Mouse (Mus musculus) hematopoietic stem cell, adult 5-6 weeks (primary cell): ENCODE measurements at regions not wholly inside any gene's neighbourhood (a gene's known extent, or its start where the extent isn't known, plus 50 kb on each side); places are given as distances from the start of the nearest gene placed in this dataset.

ENCODE experiments used
- ATAC-seq, 2 experiments: fragments of 125-278 bp in 1 of 2; replicated peaks in 1 of 2; 2 replicates each; pipeline ENCODE4 v1.8.0; 2016 to 2017; ENCODE audit warnings: inconsistent platforms in 2 of 2, mild to moderate bottlenecking in 2 of 2, moderate number of reproducible peaks in 2 of 2, low read depth in 1 of 2, moderate TSS enrichment in 1 of 2; ENCODE audit not compliant: low FRiP score in 2 of 2, poor library complexity in 2 of 2, severe bottlenecking in 2 of 2, insufficient read depth in 1 of 2, low TSS enrichment in 1 of 2

GRCm38 (mm10) chr17:4182106-4182505 lies 486.0 kb upstream of the Nox3 start:
- ATAC-seq: no peak

GRCm38 (mm10) chr17:4186802-4187201 lies 490.7 kb upstream of the Nox3 start:
- no peak for ATAC-seq

DNA sequence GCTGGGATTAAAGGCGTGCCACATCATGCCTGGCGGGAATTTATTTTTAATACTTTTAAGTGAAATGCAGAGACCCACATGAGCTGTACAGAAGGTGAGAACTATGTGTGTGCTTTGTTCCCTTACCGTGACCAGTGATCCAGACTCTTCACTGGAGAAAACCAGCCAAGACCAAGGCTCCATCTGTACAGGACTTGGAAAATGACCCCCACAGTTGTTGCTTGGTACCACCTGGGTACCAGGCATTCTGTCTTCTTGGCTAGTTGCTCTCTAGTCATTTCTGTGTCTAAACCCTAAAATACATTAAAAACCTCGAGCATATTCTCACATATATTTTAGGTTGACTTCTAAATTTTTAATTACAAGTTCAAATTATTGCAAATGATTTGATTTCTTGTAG lies 491.5 kb upstream of the Nox3 start:
- ATAC-seq: no peak

GRCm38 (mm10) chr17:4196793-4197448 lies 500.9 kb upstream of the Nox3 start:
- no peak for ATAC-seq

- no peak for ATAC-seq
Measured at GRCm38 (mm10) chr17:4198001-4198400, 501.9 kb upstream of the Nox3 start.

GRCm38 (mm10) chr17:4199698-4200153 lies 503.7 kb upstream of the Nox3 start:
- no peak for ATAC-seq

DNA sequence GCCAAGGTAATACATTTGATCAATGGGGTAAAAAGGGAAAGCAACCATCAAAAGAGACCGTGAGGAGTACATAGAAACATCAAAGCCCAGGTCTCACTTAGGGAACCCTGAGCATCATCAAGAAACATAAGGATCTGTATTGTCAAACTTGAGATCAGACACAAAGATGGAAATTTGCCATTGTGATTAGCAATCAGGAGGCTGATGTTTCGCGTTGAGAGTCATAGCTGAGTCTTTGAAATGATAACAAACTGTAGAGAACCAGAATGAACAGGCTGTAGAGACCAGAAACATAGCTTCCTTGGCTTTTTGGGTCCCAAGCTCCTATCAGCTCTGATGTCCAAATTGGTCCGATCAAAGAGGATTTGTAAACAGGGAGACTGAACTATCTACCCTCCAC lies 505.2 kb upstream of the Nox3 start:
- no peak for ATAC-seq

DNA sequence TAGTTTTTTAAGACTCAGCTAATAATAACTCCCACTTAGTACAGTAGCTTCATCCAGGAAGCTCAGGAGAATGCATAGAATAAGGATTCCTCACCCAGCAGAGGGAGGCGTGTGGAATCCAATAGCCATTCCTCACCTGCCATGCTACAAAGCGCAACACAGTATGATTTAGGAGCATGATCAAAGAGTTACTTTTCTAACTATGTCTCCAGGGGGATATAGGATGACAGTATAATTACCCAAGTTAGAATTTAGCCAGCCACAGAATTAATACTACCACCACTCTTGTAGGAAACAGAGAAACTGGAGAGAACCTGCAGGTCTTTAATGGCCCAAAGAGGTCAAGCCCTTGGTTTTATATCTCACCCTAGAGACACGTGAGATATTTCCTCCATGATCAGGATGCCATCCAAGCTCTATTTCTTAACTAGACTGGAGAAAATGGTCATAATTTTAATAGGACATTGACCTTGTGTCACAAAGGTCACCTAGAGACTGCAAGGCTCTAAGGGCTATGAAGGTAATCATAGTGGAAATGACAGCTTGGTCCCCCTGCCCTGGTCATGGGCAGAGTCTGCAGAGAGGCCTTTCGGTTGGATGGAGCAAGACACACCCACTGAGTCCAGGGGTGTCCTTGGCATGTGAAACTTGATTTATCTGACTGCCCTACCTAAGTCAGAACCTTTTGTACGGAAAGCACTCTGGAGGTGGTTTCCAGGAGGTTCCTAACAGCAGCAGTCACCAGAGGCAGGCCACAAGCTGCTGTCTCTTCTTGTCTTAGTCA lies 512.3 kb upstream of the Nox3 start:
- ATAC-seq: no peak

GRCm38 (mm10) chr17:4209650-4210049 lies 513.6 kb upstream of the Nox3 start:
- peak; percentile 89 to 91 for ATAC-seq

DNA sequence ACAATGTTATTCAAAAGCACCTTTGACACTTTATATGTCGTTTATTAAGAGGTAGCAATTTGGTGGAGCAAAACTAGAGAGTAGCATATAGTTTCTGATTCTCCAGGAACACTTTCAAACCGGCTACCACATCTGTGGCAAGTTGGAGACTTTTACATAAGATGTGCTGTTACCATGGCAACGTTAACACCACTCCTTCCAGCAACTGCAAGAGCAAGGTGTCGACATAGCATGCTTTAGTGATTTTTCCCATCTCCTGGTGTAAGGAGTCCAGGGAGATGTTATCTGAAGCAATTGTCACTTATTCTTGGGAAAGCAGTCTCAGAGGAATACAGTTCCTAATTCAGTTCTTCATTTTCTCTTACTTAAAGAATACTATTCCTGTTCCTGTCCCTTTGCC lies 516.5 kb upstream of the Nox3 start:
- ATAC-seq: no peak

DNA sequence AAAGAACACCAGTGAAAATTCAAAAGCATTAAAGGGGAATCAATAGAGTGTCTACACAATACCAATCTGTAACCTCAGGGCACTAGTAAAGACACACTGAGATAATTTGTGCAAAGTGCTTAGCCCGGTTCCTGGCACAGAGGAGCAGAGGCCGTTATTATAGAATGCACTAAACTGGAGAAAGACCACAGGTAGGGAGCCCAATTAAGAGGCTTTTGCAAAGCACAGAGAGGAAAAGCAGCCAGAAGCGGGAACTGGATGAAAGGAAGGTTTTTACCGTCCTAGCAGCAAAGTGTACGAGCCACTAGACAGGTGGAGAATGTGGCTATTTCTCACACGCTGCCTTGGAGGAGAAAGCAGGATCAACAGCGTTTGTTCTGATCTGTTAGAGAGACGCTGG lies 518.9 kb upstream of the Nox3 start:
- no peak for ATAC-seq

- no peak for ATAC-seq
Measured at GRCm38 (mm10) chr17:4216203-4216602, 520.1 kb upstream of the Nox3 start.

- ATAC-seq: no peak
Measured at GRCm38 (mm10) chr17:4216750-4217149, 520.7 kb upstream of the Nox3 start.

DNA sequence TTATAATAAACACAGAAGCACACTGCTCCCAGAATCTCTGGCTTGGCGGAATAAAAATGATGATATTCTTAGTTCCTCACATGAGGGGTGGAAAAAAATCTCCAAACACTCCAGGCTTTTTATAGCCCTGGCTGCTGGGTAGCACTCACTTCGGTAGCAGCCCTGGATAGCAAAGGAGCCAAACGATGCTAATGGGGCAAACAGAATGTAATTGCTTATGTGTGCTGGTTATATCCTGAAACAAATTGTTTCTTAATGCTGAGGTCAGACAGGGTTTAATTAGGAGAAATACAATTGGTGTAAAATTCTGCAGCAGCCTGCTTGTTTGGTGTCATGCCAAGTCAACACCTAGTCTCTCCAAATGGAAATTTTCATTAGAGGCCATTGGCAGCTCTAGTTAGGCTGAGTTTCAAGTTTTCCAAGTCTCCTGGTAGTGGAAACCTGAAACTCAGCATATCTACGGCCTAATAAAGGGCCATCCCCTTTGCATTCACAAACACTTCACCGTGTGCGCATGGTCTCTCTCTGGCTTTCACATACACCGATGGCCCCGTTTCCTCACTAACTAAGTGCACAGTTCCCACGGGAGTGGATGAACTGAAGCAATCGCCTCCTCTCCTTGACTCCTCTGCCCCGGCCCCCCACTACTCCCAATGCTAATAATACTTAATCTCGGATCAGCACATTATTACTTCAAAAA lies 524.8 kb upstream of the Nox3 start:
- ATAC-seq: no peak

DNA sequence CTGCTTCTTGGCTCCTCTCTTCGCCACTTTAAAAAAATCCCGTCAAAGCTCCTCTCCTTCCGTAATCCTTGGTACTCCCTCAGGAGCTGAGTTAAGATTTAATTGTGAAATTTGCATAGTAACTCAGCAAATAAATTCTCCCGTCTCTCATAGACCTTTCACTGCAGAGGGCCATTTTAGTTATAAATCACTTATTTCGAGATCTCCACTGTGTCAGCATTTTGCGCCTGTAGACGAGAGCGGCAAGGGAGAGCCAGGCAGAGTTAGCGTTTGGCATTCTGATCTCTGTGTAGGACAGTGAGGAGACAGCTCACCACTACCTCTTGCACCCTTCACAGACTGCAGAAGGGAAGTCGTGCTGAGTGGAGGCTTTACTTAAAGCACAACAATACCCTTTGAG lies 531.8 kb upstream of the Nox3 start:
- ATAC-seq: no peak

DNA sequence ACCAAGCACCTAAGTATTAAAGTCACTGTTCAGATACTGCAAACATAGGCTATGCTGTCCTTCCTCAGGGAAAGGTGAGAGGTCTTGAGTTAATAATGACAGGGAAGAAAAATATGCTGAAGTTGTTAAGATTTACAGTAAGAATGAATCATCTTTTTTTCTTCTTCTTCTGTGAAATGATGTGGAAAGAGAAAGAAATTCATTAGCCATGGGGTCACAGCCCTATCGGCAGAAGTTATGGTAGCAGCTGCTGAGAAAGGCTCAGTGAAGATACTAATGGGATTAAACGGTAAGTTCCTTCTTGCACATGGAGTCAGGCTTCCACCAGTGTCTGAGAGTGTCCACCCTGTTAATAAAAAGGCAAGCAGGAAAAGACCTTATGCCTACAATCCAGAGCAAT lies 533.9 kb upstream of the Nox3 start:
- ATAC-seq: no peak

GRCm38 (mm10) chr17:4250476-4250875 lies 554.4 kb upstream of the Nox3 start:
- ATAC-seq: no peak

DNA sequence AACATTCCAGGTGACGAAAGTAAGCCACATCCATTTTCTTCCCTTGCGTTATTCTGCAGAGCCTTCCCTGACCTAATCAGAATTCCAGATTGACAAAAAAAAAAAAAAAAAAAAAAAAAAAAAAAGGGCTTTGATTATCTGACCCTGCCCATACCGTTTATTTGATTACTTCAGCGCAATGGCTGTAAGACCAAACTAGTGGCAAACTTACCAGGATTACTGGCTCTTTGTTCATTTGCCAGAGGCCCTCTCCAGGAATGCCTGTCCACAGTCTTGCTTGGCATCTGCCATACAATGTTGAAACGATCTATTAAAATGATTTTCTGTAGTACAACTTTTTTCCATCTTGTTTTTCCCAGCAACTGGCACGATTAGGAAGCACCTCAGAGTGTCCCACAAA lies 569.4 kb upstream of the Nox3 start:
- ATAC-seq: no peak
